Mouse (Mus musculus): ENCODE results near the gene F11r.

GRCm38 (mm10) chr1:171470896-171471295, 33.6 kb downstream of the F11r start:
- TF ChIP-seq POLR2A (IDR thresholded peaks at IDR 0.05; ENCODE audit: borderline replicate concordance, extremely low read depth, low read depth, low read length) (no peak), CTCF (IDR thresholded peaks at IDR 0.05; ENCODE audit: insufficient read depth, low read length) (no peak)
